Mouse (Mus musculus) midbrain, embryonic 12.5 days (tissue): ENCODE measurements around the gene Prss44. TPM values are rescaled to one million over a fixed set of nuclear protein-coding genes. Genes with fewer than 3 reads are reported as not detected.

ENCODE experiments used
- polyA plus RNA-seq: library from polyadenylated mRNA; unstranded; fragments of >200 nt; fragmentation: Nextera tagmentation; extraction: Ambion mirVana; gene quantifications from 2 replicates; pipeline ENCODE4 v1.2.1, GENCODE M21; 2016

The Prss44 gene
- polyA plus RNA-seq, 1 experiment from 2014 or later, result not detected

Other genes starting within 250 kb of the Prss44 start
- gene Nradd, start 189.5 kb upstream of the Prss44 start, polyA plus RNA-seq, result 41.0 and 44.6 TPM in 2 replicates
- gene Nbeal2, start 159.8 kb upstream of the Prss44 start, polyA plus RNA-seq, result 2.6 and 3.4 TPM in 2 replicates
- gene Ccdc12, start 157.5 kb upstream of the Prss44 start, polyA plus RNA-seq, result 132 and 136 TPM in 2 replicates
- gene Myl3, start 72.1 kb upstream of the Prss44 start, polyA plus RNA-seq, result 1.2 and 1.3 TPM in 2 replicates
- 32.8 and 35.7 TPM in 2 replicates for gene Pth1r, start 66.8 kb upstream of the Prss44 start, polyA plus RNA-seq
- not detected in 2 replicates for gene Prss42, start 15.8 kb upstream of the Prss44 start, polyA plus RNA-seq
- gene Prss43, start 12.7 kb downstream of the Prss44 start, polyA plus RNA-seq, result not detected in 2 replicates
- gene Prss45, start 20.6 kb downstream of the Prss44 start, polyA plus RNA-seq, result not detected in 2 replicates
- gene Prss46, start 30.5 kb downstream of the Prss44 start, polyA plus RNA-seq, result not detected in 2 replicates
- 0.21 TPM in 1 of 2 replicates, not detected in the other for gene Prss50, start 44.0 kb downstream of the Prss44 start, polyA plus RNA-seq
- gene Als2cl, start 65.9 kb downstream of the Prss44 start, polyA plus RNA-seq, result 0.88 and 1.3 TPM in 2 replicates
- 0.17 and 0.24 TPM in 2 replicates for gene Tmie, start 66.1 kb downstream of the Prss44 start, polyA plus RNA-seq
- gene Fam240a, start 102.9 kb downstream of the Prss44 start, polyA plus RNA-seq, result not detected in 2 replicates
- not detected in 2 replicates for gene Tdgf1, start 132.2 kb downstream of the Prss44 start, polyA plus RNA-seq
- 0.35 TPM in 1 of 2 replicates, not detected in the other for gene Lrrc2, start 137.6 kb downstream of the Prss44 start, polyA plus RNA-seq
- gene Rtp3, start 176.6 kb downstream of the Prss44 start, polyA plus RNA-seq, result not detected in 2 replicates
- 1.1 and 1.8 TPM in 2 replicates for gene Ltf, start 205.3 kb downstream of the Prss44 start, polyA plus RNA-seq
- gene Ccrl2, start 243.5 kb downstream of the Prss44 start, polyA plus RNA-seq, result 1.3 and 1.5 TPM in 2 replicates